Mouse (Mus musculus) MEL (cell line): ENCODE data around the gene Dusp2. TPM values are rescaled to one million over a fixed set of nuclear protein-coding genes. Genes with fewer than 3 reads are reported as not detected.

Source experiments
- DNase-seq: peaks from one replicate; pipeline ENCODE4 v3.0.0; 2011; ENCODE audit warnings: low read depth, low spot score
- H3K27ac ChIP-seq: 2 replicates; pipeline ENCODE4 v1.5.1; 2012; ENCODE audit warnings: low read depth, mild to moderate bottlenecking, control low read depth, low read length, moderate library complexity; ENCODE audit not compliant: control insufficient read depth
- H3K27me3 ChIP-seq, 2 experiments: fragments of 150-350 bp in 1 of 2; sonication (generic) in 1 of 2; 2 replicates each; pipeline ENCODE4 v1.6.1; 2012; ENCODE audit warnings: low read length in 2 of 2, mild to moderate bottlenecking in 2 of 2, improper control_type of control experiment in 1 of 2, moderate library complexity in 1 of 2; ENCODE audit not compliant: insufficient read depth in 2 of 2, control insufficient read depth in 1 of 2
- H3K36me3 ChIP-seq, 2 experiments: 2 replicates each; pipeline ENCODE4 v1.6.1; 2012 to 2014; ENCODE audit warnings: low read length in 2 of 2, improper control_type of control experiment in 1 of 2, inconsistent platforms in 1 of 2, mild to moderate bottlenecking in 1 of 2; ENCODE audit not compliant: insufficient read depth in 2 of 2, control insufficient read depth in 1 of 2
- H3K4me1 ChIP-seq, 2 experiments: fragments of 150-350 bp in 1 of 2; sonication (generic) in 1 of 2; 2 replicates each; pipeline ENCODE4 v1.6.1; 2012; ENCODE audit warnings: low read length in 2 of 2, improper control_type of control experiment in 1 of 2, mild to moderate bottlenecking in 1 of 2; ENCODE audit not compliant: insufficient read depth in 2 of 2, control insufficient read depth in 1 of 2
- H3K4me3 ChIP-seq, 2 experiments: fragments of 150-350 bp in 1 of 2; sonication (generic) in 1 of 2; 2 replicates each; pipeline ENCODE4 v1.5.1; 2012; ENCODE audit warnings: low read depth in 2 of 2, low read length in 2 of 2, mild to moderate bottlenecking in 2 of 2, moderate library complexity in 2 of 2, control low read depth in 1 of 2, improper control_type of control experiment in 1 of 2; ENCODE audit not compliant: control insufficient read depth in 1 of 2, insufficient read depth in 1 of 2
- H3K79me2 ChIP-seq: 2 replicates; pipeline ENCODE4 v1.6.1; 2012; ENCODE audit warnings: mild to moderate bottlenecking, low read length, moderate library complexity; ENCODE audit not compliant: control insufficient read depth, poor library complexity, insufficient read depth
- H3K9ac ChIP-seq: 2 replicates; pipeline ENCODE4 v1.6.1; 2012; ENCODE audit warnings: low read depth, mild to moderate bottlenecking, control low read depth, low read length, moderate library complexity; ENCODE audit not compliant: control insufficient read depth, poor library complexity, severe bottlenecking
- H3K9me3 ChIP-seq: fragments of 150-350 bp; sonication (generic); replicated peaks from 2 replicates; pipeline ENCODE4 v1.6.1; 2012; ENCODE audit warnings: mild to moderate bottlenecking, low read length, improper control_type of control experiment, moderate library complexity; ENCODE audit not compliant: insufficient read depth
- CHD2 ChIP-seq: IDR thresholded peaks from 2 replicates; pipeline ENCODE4 v1.6.1; 2011; ENCODE audit warnings: low read length, improper control_type of control experiment
- CTCF ChIP-seq, 3 experiments: IDR thresholded peaks in 2 of 3; conservative IDR thresholded peaks in 1 of 3; 2 replicates each; pipeline ENCODE4 v1.5.1; 2011 to 2012; ENCODE audit warnings: low read length in 3 of 3, low read depth in 2 of 3, mild to moderate bottlenecking in 2 of 3, improper control_type of control experiment in 1 of 3, inconsistent platforms in 1 of 3, mixed read lengths in 1 of 3, moderate library complexity in 1 of 3; ENCODE audit not compliant: control insufficient read depth in 1 of 3, insufficient read depth in 1 of 3, poor library complexity in 1 of 3, severe bottlenecking in 1 of 3
- ETS1 ChIP-seq: IDR thresholded peaks from 2 replicates; pipeline ENCODE4 v1.6.1; 2012; ENCODE audit warnings: low read depth, mild to moderate bottlenecking, inconsistent platforms, low read length, improper control_type of control experiment, moderate library complexity
- GABPA ChIP-seq: IDR thresholded peaks from 2 replicates; pipeline ENCODE4 v1.6.1; 2012; ENCODE audit warnings: low read depth, mild to moderate bottlenecking, inconsistent platforms, low read length, improper control_type of control experiment, moderate library complexity
- GATA1 ChIP-seq: IDR thresholded peaks from 2 replicates; pipeline ENCODE4 v1.6.1; 2011; ENCODE audit warnings: low read depth, low read length, improper control_type of control experiment
- JUND ChIP-seq: IDR thresholded peaks from 2 replicates; pipeline ENCODE4 v1.6.1; 2011; ENCODE audit warnings: low read depth, mild to moderate bottlenecking, improper control_type of control experiment, low read length
- MAFK ChIP-seq: IDR thresholded peaks from 2 replicates; pipeline ENCODE4 v1.6.1; 2011; ENCODE audit warnings: low read depth, mild to moderate bottlenecking, low read length, improper control_type of control experiment, borderline replicate concordance
- MEF2A ChIP-seq: IDR thresholded peaks from 2 replicates; pipeline ENCODE4 v1.6.1; 2014; ENCODE audit warnings: low read depth, mild to moderate bottlenecking, inconsistent platforms, low read length, improper control_type of control experiment; ENCODE audit not compliant: poor library complexity, insufficient replicate concordance, severe bottlenecking; ENCODE audit errors: extremely low read depth
- MXI1 ChIP-seq: IDR thresholded peaks from 2 replicates; pipeline ENCODE4 v1.6.1; 2011; ENCODE audit warnings: mild to moderate bottlenecking, low read depth, low read length, improper control_type of control experiment
- NELFE ChIP-seq: IDR thresholded peaks from 2 replicates; pipeline ENCODE4 v1.6.1; 2011; ENCODE audit warnings: low read depth, low read length, improper control_type of control experiment
- NRF1 ChIP-seq: IDR thresholded peaks from 2 replicates; pipeline ENCODE4 v1.6.1; 2014; ENCODE audit warnings: low read depth, mild to moderate bottlenecking, inconsistent platforms, low read length, improper control_type of control experiment, moderate library complexity; ENCODE audit not compliant: poor library complexity, insufficient read depth, severe bottlenecking
- POLR2A ChIP-seq, 2 experiments: IDR thresholded peaks; 2 replicates each; pipeline ENCODE4 v1.6.1; 2011 to 2012; ENCODE audit warnings: low read length in 2 of 2, mild to moderate bottlenecking in 2 of 2, control low read depth in 1 of 2, improper control_type of control experiment in 1 of 2, low read depth in 1 of 2, moderate library complexity in 1 of 2; ENCODE audit not compliant: control insufficient read depth in 1 of 2, insufficient read depth in 1 of 2, poor library complexity in 1 of 2
- POLR2AphosphoS5 ChIP-seq: IDR thresholded peaks from 2 replicates; pipeline ENCODE4 v1.6.1; 2012; ENCODE audit warnings: low read depth, borderline replicate concordance, mild to moderate bottlenecking, inconsistent platforms, low read length, moderate library complexity, mixed read lengths
- RAD21 ChIP-seq: IDR thresholded peaks from 2 replicates; pipeline ENCODE4 v1.6.1; 2011; ENCODE audit warnings: mild to moderate bottlenecking, low read depth, low read length, improper control_type of control experiment
- SIN3A ChIP-seq: IDR thresholded peaks from 2 replicates; pipeline ENCODE4 v1.6.1; 2012; ENCODE audit warnings: low read length, improper control_type of control experiment, inconsistent platforms
- SMC3 ChIP-seq: IDR thresholded peaks from 2 replicates; pipeline ENCODE4 v1.6.1; 2011; ENCODE audit warnings: low read depth, low read length, improper control_type of control experiment
- TAL1 ChIP-seq: IDR thresholded peaks from 2 replicates; pipeline ENCODE4 v1.6.1; 2012; ENCODE audit warnings: mild to moderate bottlenecking, inconsistent platforms, low read length, moderate library complexity, mixed read lengths
- UBTF ChIP-seq: IDR thresholded peaks from 2 replicates; pipeline ENCODE4 v1.6.1; 2012; ENCODE audit warnings: low read depth, mild to moderate bottlenecking, inconsistent platforms, low read length, improper control_type of control experiment, moderate library complexity, borderline replicate concordance; ENCODE audit not compliant: insufficient read depth
- USF1 ChIP-seq: IDR thresholded peaks from 2 replicates; pipeline ENCODE4 v1.6.1; 2014; ENCODE audit warnings: low read depth, mild to moderate bottlenecking, inconsistent platforms, low read length, improper control_type of control experiment, moderate library complexity
- ZKSCAN1 ChIP-seq: IDR thresholded peaks from 2 replicates; pipeline ENCODE4 v1.6.1; 2012; ENCODE audit warnings: low read depth, mild to moderate bottlenecking, inconsistent platforms, low read length, improper control_type of control experiment, moderate library complexity
- ZMIZ1 ChIP-seq: IDR thresholded peaks from 2 replicates; pipeline ENCODE4 v1.6.1; 2012; ENCODE audit warnings: low read depth, mild to moderate bottlenecking, inconsistent platforms, low read length, improper control_type of control experiment, moderate library complexity
- ZNF384 ChIP-seq: IDR thresholded peaks from 2 replicates; pipeline ENCODE4 v1.6.1; 2012; ENCODE audit warnings: low read depth, mild to moderate bottlenecking, inconsistent platforms, low read length, improper control_type of control experiment
- polyA plus RNA-seq, 2 experiments: library from polyadenylated mRNA; stranded (reverse) in 1 of 2; unstranded in 1 of 2; fragments of >175 nt in 1 of 2; fragments of >200 nt in 1 of 2; gene quantifications; 2 replicates each; pipeline versions ENCODE4 v1.2.1 to v1.2.4; 2012; ENCODE audit warnings: low replicate concordance in 2 of 2, low read depth in 1 of 2; ENCODE audit not compliant: insufficient read length in 2 of 2, insufficient read depth in 1 of 2, missing spikeins in 1 of 2
- total RNA-seq: library from RNA; depleted of rRNA; stranded (reverse); fragments of 300-350 nt; gene quantifications from 2 replicates; pipeline ENCODE4 v1.2.3, GENCODE M21; 2012

The Dusp2 gene
- total and polyA plus RNA-seq, 3 experiments: 10.4 to 11.6 TPM; not detected in 1

GRCm38 (mm10) chr2:127372082-127372481 is 36.1 kb downstream of the Dusp2 start:
- Histone ChIP-seq H3K79me2 (no peaks in the 10 kb centered on the region), H3K36me3 (no peaks in the 10 kb centered on the region), H3K9me3 (no peaks in the 10 kb centered on the region), H3K27ac (no peak overlapping the region), H3K27me3 (peaks cover 0 to 5% of the 10 kb centered on the region in 2 experiments; a peak in 3 of 4 replicates), H3K9ac (no peak overlapping the region), H3K4me3 (no peak overlapping the region), H3K4me1 (no peaks in the 10 kb centered on the region)
- TF ChIP-seq ZKSCAN1 (no peak), UBTF (no peak), SMC3 (no peak), JUND (no peak), POLR2AphosphoS5 (no peak), NELFE (no peak), POLR2A (IDR thresholded peaks at IDR 0.05; ENCODE audit: control insufficient read depth in 1 of 2, insufficient read depth in 1 of 2, low read depth in 1 of 2, low read length in 2 of 2, poor library complexity in 1 of 2) (no peak), RAD21 (no peak), CHD2 (no peak), TAL1 (no peak), MEF2A (no peak), SIN3A (no peak), CTCF (IDR thresholded peaks at IDR 0.05 in 2 of 3, conservative IDR thresholded peaks at IDR 0.05 in 1 of 3; ENCODE audit: control insufficient read depth in 1 of 3, insufficient read depth in 1 of 3, low read depth in 2 of 3, low read length in 3 of 3, poor library complexity in 1 of 3, severe bottlenecking in 1 of 3) (no peak), USF1 (no peak), MXI1 (no peak), ZMIZ1 (no peak), GATA1 (no peak), ZNF384 (no peak)
- no peak for DNase-seq

GRCm38 (mm10) chr2:127374131-127374530 is 38.2 kb downstream of the Dusp2 start:
- Histone ChIP-seq H3K9me3 (no peaks in the 10 kb centered on the region), H3K4me3 (no peak overlapping the region), H3K79me2 (no peaks in the 10 kb centered on the region), H3K9ac (no peak overlapping the region), H3K4me1 (no peaks in the 10 kb centered on the region), H3K27me3 (peaks cover 0 to 1% of the 10 kb centered on the region in 2 experiments; a peak in 2 of 4 replicates), H3K27ac (no peak overlapping the region), H3K36me3 (no peaks in the 10 kb centered on the region)
- DNase-seq: no peak
- no peak for TF ChIP-seq NRF1
- TF ChIP-seq NELFE: no peak
- no peak for TF ChIP-seq SIN3A
- no peak for TF ChIP-seq ETS1
- no peak for TF ChIP-seq GABPA
- no peak for TF ChIP-seq SMC3
- TF ChIP-seq GATA1: no peak
- no peak for TF ChIP-seq USF1
- TF ChIP-seq MAFK: no peak
